ENCODE assay signal across 8 mouse cellular contexts in the genomic region with DNA sequence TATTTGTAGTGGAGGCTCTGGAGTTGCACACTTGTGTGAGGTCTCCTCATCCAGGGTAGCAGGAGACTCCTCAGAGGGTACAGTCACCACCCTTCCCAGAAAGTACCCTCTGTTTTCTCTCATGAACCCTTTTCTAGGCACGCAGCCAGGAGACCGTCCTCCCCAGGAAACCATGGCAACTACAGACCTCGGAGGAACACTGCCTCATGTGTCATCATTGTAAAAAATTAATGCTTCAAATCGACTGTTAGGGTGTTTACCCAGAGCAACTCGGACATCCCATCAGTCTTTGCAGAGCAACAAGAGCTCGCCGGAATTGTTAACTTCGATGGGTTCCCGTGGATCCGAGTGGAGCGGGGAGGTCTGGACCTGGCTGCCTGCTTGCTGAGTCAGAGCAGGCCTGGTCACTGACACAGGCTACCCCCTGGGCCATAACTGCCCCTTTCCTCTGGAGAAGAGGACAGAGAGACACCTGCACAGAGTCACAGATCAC.
DNase-seq lines count a peak whose midpoint lies in the region; ATAC-seq and TF ChIP-seq lines count a peak whose summit lies in the region.

No protein-coding gene starts in this region.

- no peaks in the 10 kb centered on the region for H3K27me3 ChIP-seq in kidney, postnatal 0 days (ENCODE audit: insufficient read depth, low read length)
- H3K27me3 ChIP-seq in lung, postnatal 0 days (replicated peaks; ENCODE audit: insufficient read depth, low read length), result no peaks in the 10 kb centered on the region
- no peaks in the 10 kb centered on the region for H3K27me3 ChIP-seq in testis, adult 2 months (ENCODE audit: control insufficient read depth, insufficient read depth, low read length)

- intact Hi-C loops in gastrocnemius, adult 2 months (cut with DNase I), result no loop called here

- TF ChIP-seq EP300 in lung, postnatal 0 days (IDR thresholded peaks at IDR 0.05), result peak; percentile 49; the same call in 1 of the 2 replicates

- H3K9ac ChIP-seq in kidney, postnatal 0 days (ENCODE audit: low read depth, low read length), result no peak overlapping the region
- no peak overlapping the region for H3K9ac ChIP-seq in lung, postnatal 0 days (replicated peaks; ENCODE audit: low read depth)

- no peaks in the 10 kb centered on the region for H3K36me3 ChIP-seq in kidney, postnatal 0 days (ENCODE audit: insufficient read depth, low read length)
- H3K36me3 ChIP-seq in lung, postnatal 0 days (ENCODE audit: insufficient read depth, low read length), result no peaks in the 10 kb centered on the region
- no peaks in the 10 kb centered on the region for H3K36me3 ChIP-seq in testis, adult 2 months (ENCODE audit: control insufficient read depth, insufficient read depth, low read length)

- DNase-seq in gastrocnemius, adult 2 months, result no peak
- no peak for DNase-seq in gastrocnemius, postnatal 4 days (ENCODE audit: low spot score in 2 of 2)
- peak; percentile 58 for DNase-seq in Muller cell, postnatal 12 days (ENCODE audit: inconsistent ontology term)
- DNase-seq in gastrocnemius, postnatal 25 days, result peak; percentile 37
- peak; percentile 68 for DNase-seq in kidney, postnatal 0 days (ENCODE audit: low spot score)
- DNase-seq in lung, postnatal 0 days (ENCODE audit: low spot score), result peak; percentile 82
- DNase-seq in embryo, embryonic 10.5 days (ENCODE audit: low spot score), result no peak

- 0 out of 2 replicates have a peak, but pooled peaks have one; percentile 40 for ATAC-seq in kidney, postnatal 0 days (replicated peaks; ENCODE audit: low FRiP score, low read depth)
- ATAC-seq in lung, postnatal 0 days, result peak; percentile 61

- TF ChIP-seq CTCF in gastrocnemius, adult 2 months (IDR thresholded peaks at IDR 0.05), result no peak
- no peak for TF ChIP-seq CTCF in kidney, postnatal 0 days (IDR thresholded peaks at IDR 0.05; ENCODE audit: low read depth)
- no peak for TF ChIP-seq CTCF in lung, postnatal 0 days (IDR thresholded peaks at IDR 0.05)
- no peak for TF ChIP-seq CTCF in testis, adult 2 months (IDR thresholded peaks at IDR 0.05; ENCODE audit: control insufficient read depth, insufficient read depth, insufficient replicate concordance, low read depth, low read length)

- H3K27ac ChIP-seq in gastrocnemius, adult 2 months, result peak overlapping the region; percentile 71
- H3K27ac ChIP-seq in kidney, postnatal 0 days, result 0 out of 2 replicates have a peak overlapping the region, but pooled peaks have one; percentile 19
- peak overlapping the region; percentile 43; the same call in 1 of the 2 replicates for H3K27ac ChIP-seq in lung, postnatal 0 days (ENCODE audit: low read length)
- peak overlapping the region; percentile 55; the same call in 1 of the 2 replicates for H3K27ac ChIP-seq in testis, adult 2 months (ENCODE audit: control insufficient read depth, insufficient read depth, low read depth, low read length)

- H3K4me2 ChIP-seq in kidney, postnatal 0 days (ENCODE audit: low read length), result no peak overlapping the region
- no peak overlapping the region for H3K4me2 ChIP-seq in lung, postnatal 0 days (replicated peaks; ENCODE audit: low read depth, low read length)

- H3K4me1 ChIP-seq in kidney, postnatal 0 days (replicated peaks; ENCODE audit: insufficient read depth, low read length), result peaks cover 4% of the 10 kb centered on the region; the same call in 1 of the 2 replicates
- peaks cover 8% of the 10 kb centered on the region; the same call in 1 of the 2 replicates for H3K4me1 ChIP-seq in lung, postnatal 0 days (ENCODE audit: insufficient read depth, low read depth, low read length)
- peaks cover 7% of the 10 kb centered on the region for H3K4me1 ChIP-seq in testis, adult 2 months (ENCODE audit: control insufficient read depth, insufficient read depth, low read length)

- 29% methylated on average over 11 of the region's 11 CpGs for WGBS in kidney, postnatal 0 days
- WGBS in lung, postnatal 0 days, result 9% methylated on average over 11 of the region's 11 CpGs

- TF ChIP-seq POLR2A in testis, adult 2 months (IDR thresholded peaks at IDR 0.05; ENCODE audit: control insufficient read depth, low read depth, low read length), result no peak

- H3K9me3 ChIP-seq in kidney, postnatal 0 days (replicated peaks; ENCODE audit: low read length), result no peaks in the 10 kb centered on the region
- H3K9me3 ChIP-seq in lung, postnatal 0 days (ENCODE audit: low read length), result no peaks in the 10 kb centered on the region

- no peak overlapping the region for H3K4me3 ChIP-seq in gastrocnemius, adult 2 months
- no peak overlapping the region for H3K4me3 ChIP-seq in kidney, postnatal 0 days (replicated peaks; ENCODE audit: low read depth, low read length)
- no peak overlapping the region for H3K4me3 ChIP-seq in lung, postnatal 0 days (ENCODE audit: low read depth, low read length)
- no peak overlapping the region for H3K4me3 ChIP-seq in testis, adult 2 months (ENCODE audit: control insufficient read depth, low read depth, low read length)

Comparison
In these comparisons a context has a peak if more than half of its experiments do, and no peak if none do; other contexts are left out.
1. DNase-seq: peak in Muller cell, postnatal 12 days (single experiment), gastrocnemius, postnatal 25 days (single experiment), kidney, postnatal 0 days (single experiment) and lung, postnatal 0 days (single experiment); none in gastrocnemius, adult 2 months (single experiment), gastrocnemius, postnatal 4 days (0 of 2) and embryo, embryonic 10.5 days (single experiment).
2. H3K27ac ChIP-seq: peak in every context shown above with its lines; median percentile 71 in gastrocnemius, adult 2 months; 55 in testis, adult 2 months; 43 in lung, postnatal 0 days; 19 in kidney, postnatal 0 days.